Mouse (Mus musculus): Measurements from ENCODE around the gene Zfp973. TPM values are rescaled to one million over a fixed set of nuclear protein-coding genes. Genes with fewer than 3 reads are reported as not detected.
"Not testable (repeated sequence)": the region's sequence is repeated elsewhere in the genome, so short reads cannot be mapped to it uniquely, and the experiment has no call there.

Gene Zfp973
- polyA plus RNA-seq (2014; fragmentation: Nextera tagmentation; extraction: Ambion mirVana), result 11.0 and 13.7 TPM in 2 replicates

- WGBS, result no CpG with 5 or more reads among the region's 6 CpGs
- DNase-seq; ATAC-seq (ENCODE audit: insufficient read depth): not testable (repeated sequence)
These were observed at the start of gene Zfp973 for GRCm38 (mm10) chr2:176670222-176670621. Gene Zfp973, plus strand, starts transcription at chr2:176670522.

GRCm38 (mm10) chr2:176636244-176636643, 34.1 kb upstream of the Zfp973 start, which contains the start of gene Gm14308:
Gene Gm14308, minus strand, starts transcription at chr2:176636344.
- not testable (repeated sequence) for H3K27ac ChIP-seq (ENCODE audit: low read depth); H3K4me3 ChIP-seq (ENCODE audit: low read depth, low read length); H3K4me2 ChIP-seq; H3K9me3 ChIP-seq (ENCODE audit: low read depth, low read length); H3K4me1 ChIP-seq (ENCODE audit: insufficient read depth); ATAC-seq (ENCODE audit: insufficient read depth); H3K27me3 ChIP-seq (ENCODE audit: insufficient read depth, low read length); DNase-seq; H3K9ac ChIP-seq; H3K36me3 ChIP-seq (ENCODE audit: insufficient read depth)
- no CpG with 5 or more reads among the region's 4 CpGs for WGBS

More at GRCm38 (mm10) chr2:176670222-176670621, at the start of gene Zfp973:
- H3K4me1 ChIP-seq (ENCODE audit: insufficient read depth); H3K27ac ChIP-seq (ENCODE audit: low read depth); H3K9ac ChIP-seq; H3K27me3 ChIP-seq (ENCODE audit: insufficient read depth, low read length); H3K4me3 ChIP-seq (ENCODE audit: low read depth, low read length); H3K36me3 ChIP-seq (ENCODE audit: insufficient read depth); H3K4me2 ChIP-seq; H3K9me3 ChIP-seq (ENCODE audit: low read depth, low read length): not testable (repeated sequence)

- Histone ChIP-seq H3K4me3 (ENCODE audit: low read depth, low read length) (peak within 1 kb of the TSS; percentile 41), H3K9ac (peak within 1 kb of the TSS; percentile 32; the same call in 1 of the 2 replicates), H3K4me2 (peak within 1 kb of the TSS; percentile 35; the same call in 1 of the 2 replicates)
- not testable (repeated sequence) for DNase-seq; H3K27ac ChIP-seq (ENCODE audit: low read depth); H3K9me3 ChIP-seq (ENCODE audit: low read depth, low read length); H3K36me3 ChIP-seq (ENCODE audit: insufficient read depth); H3K27me3 ChIP-seq (ENCODE audit: insufficient read depth, low read length); H3K4me1 ChIP-seq (ENCODE audit: insufficient read depth); ATAC-seq (ENCODE audit: insufficient read depth)
- WGBS, result 0% methylated on average over 2 of the region's 6 CpGs
These were observed 37.7 kb downstream of the Zfp973 start, which contains the start of gene Gm14305 for GRCm38 (mm10) chr2:176708051-176708450. Gene Gm14305, plus strand, starts transcription at chr2:176708328.

Other genes starting within 250 kb of the Zfp973 start
- 17.1 and 17.3 TPM in 2 replicates for gene Gm14435, start 246.9 kb upstream of the Zfp973 start, polyA plus RNA-seq (2014; fragmentation: Nextera tagmentation; extraction: Ambion mirVana)
- 9.0 TPM in 1 of 2 replicates, not detected in the other for gene Gm14434, start 183.7 kb upstream of the Zfp973 start, polyA plus RNA-seq (2014; fragmentation: Nextera tagmentation; extraction: Ambion mirVana)
- gene Zfp967, start 149.5 kb upstream of the Zfp973 start, polyA plus RNA-seq (2014; fragmentation: Nextera tagmentation; extraction: Ambion mirVana), result not detected in 2 replicates
- 21.7 and 22.7 TPM in 2 replicates for gene Gm14308, start 34.2 kb upstream of the Zfp973 start, polyA plus RNA-seq (2014; fragmentation: Nextera tagmentation; extraction: Ambion mirVana)
- gene Gm14305, start 37.8 kb downstream of the Zfp973 start, polyA plus RNA-seq (2014; fragmentation: Nextera tagmentation; extraction: Ambion mirVana), result 35.5 and 38.0 TPM in 2 replicates
- 16.3 and 19.1 TPM in 2 replicates for gene Gm14295, start 128.1 kb downstream of the Zfp973 start, polyA plus RNA-seq (2014; fragmentation: Nextera tagmentation; extraction: Ambion mirVana)
- gene Gm14408, start 160.6 kb downstream of the Zfp973 start, polyA plus RNA-seq (2014; fragmentation: Nextera tagmentation; extraction: Ambion mirVana), result not detected in 2 replicates